Mouse (Mus musculus) E14TG2a.4 (cell line): ENCODE data around the gene Efcab11.

Experiments used
- CTCF ChIP-seq: conservative IDR thresholded peaks from 2 replicates; pipeline ENCODE4 v1.5.1; 2014; ENCODE audit warnings: low read length
- NANOG ChIP-seq: IDR thresholded peaks from 2 replicates; pipeline ENCODE4 v1.6.1; 2014; ENCODE audit warnings: borderline replicate concordance, low read length, mixed read lengths

DNA sequence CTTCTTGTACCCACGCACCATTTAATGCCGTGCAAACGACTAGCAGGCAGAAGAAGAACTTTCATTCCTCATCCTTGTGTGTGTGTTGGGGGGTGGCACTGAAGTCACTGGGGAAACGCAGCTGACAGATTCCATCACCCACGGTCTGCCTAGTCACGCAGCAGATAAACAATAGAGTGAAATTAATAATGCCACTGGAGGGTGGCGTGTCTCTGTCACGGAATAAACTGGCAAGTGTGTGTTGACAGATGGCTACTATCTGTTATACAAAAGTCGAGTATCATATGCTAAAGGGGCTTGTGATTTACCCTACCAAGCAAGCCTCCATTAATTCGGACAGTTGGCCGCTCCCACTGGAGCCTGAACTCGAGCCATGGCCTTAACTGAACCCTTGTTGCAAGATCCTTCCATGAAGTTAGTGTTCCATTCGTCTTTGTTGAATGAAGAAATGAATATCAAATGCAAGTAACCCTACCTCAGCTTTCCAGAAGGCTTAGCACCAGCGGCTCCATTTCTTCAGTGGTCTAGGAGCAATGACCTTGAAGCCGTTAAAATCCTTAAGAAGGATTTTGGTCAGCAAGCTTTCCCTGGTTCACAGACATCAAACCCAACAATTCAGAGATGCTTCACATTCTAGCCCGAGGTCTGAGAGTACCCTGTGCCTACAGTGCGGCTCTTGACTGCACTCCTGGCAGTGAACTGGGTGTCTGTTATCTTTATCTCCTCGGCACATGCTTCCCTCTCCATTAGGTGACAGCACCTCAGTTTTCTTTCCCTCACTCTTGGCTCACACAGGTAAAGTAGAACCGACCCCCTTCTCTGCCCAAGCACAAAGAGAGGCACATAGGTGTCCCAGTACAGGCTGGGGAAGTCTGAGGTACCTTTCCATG, 229.0 kb downstream of the Efcab11 start:
- TF ChIP-seq CTCF, result no peak
- no peak for TF ChIP-seq NANOG
